In the genomic region with DNA sequence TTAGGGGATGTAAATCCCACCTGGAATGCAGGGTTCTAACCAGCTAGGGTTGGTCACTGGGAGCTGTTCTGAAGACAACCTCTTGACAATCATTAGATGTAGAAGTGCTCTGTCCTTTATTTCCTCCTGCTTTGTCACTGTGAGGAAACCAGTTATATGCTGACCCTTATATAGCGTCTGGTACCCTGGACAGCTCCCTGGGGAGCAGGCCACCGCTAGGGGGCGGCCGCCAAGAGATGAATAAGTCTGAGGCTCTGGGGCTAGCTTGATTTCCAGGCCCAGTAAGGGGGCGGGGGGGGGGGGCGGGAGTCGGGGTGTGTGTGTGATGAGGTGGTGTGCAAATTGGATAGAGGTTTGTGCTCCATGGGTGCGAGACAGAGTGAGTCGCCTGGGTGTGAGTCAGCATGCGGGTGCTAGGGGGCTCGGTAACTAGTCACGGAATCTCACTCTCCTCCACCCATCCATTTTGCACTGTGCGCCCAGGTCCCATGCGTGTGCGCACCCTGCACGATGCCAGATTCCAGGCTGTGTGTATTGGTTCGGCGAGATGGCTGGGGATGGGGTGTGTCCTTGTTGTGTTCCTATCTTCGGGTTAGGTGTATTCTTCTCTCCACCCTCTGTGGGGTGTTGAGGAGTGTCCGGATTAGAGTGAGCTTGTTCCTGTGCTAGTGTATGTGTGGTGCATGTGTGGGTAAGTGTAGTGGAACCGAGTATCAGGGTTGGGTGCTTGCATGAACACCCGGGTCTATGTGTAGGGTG, we compare ENCODE assay signal across 8 mouse cellular contexts. TPM values are rescaled to one million over a fixed set of nuclear protein-coding genes. Genes with fewer than 3 reads are reported as not detected.
DNase-seq lines count a peak whose midpoint lies in the region; ATAC-seq lines count a peak whose summit lies in the region.

A gene (plus strand): TSS at position 635 of the 759 bp plus-strand sequence.

- DNase-seq in A20 (ENCODE audit: low read depth, low spot score) = peak; percentile 54
- peak; percentile 70 for DNase-seq in Muller cell, postnatal 12 days (ENCODE audit: inconsistent ontology term)
- peak; percentile 52 for DNase-seq in embryo, embryonic 11.5 days (ENCODE audit: low read depth, low spot score)
- peak; percentile 66 for DNase-seq in heart, postnatal 4 days
- DNase-seq in layer of hippocampus, postnatal 14 days (ENCODE audit: low spot score in 2 of 2) = peak; percentile 22 to 45
- DNase-seq in right cerebral cortex, postnatal 36 days (ENCODE audit: low spot score in 2 of 2) = peak; percentile 34 to 57

- no peaks in the 10 kb centered on the region; the same call in 1 of the 2 replicates for H3K9me3 ChIP-seq in megakaryocyte, embryonic 14.5 days

- no peak for ATAC-seq in monocyte, adult 5-6 weeks (replicated peaks; ENCODE audit: insufficient number of reproducible peaks, low FRiP score, low TSS enrichment, poor library complexity, severe bottlenecking)

- H3K27me3 ChIP-seq in megakaryocyte, embryonic 14.5 days (replicated peaks) = peaks cover 48% of the 10 kb centered on the region

- peak within 1 kb of the TSS; percentile 50 for H3K4me3 ChIP-seq in megakaryocyte, embryonic 14.5 days (replicated peaks)

- no peaks in the 10 kb centered on the region for H3K36me3 ChIP-seq in megakaryocyte, embryonic 14.5 days (replicated peaks; ENCODE audit: low read length)

- peaks cover 15% of the 10 kb centered on the region for H3K4me1 ChIP-seq in megakaryocyte, embryonic 14.5 days

RNA-seq across cellular contexts. Expression of the gene that starts here (rescaled TPM):
- not detected for total RNA-seq in heart, postnatal 4 days (2021)
- total RNA-seq in layer of hippocampus, postnatal 14 days (2021) = 1 to 10 TPM; 8.3 to 9.9 TPM
- not detected in 2 replicates for polyA plus RNA-seq in megakaryocyte, embryonic 14.5 days (2012; ENCODE audit: insufficient read depth, low replicate concordance)
- not detected in 3 replicates for total RNA-seq in monocyte, adult 5-6 weeks (2017)

Comparison
In these comparisons a context has a peak if more than half of its experiments do, and no peak if none do; other contexts are left out.
1. Peak in DNase-seq in heart, postnatal 4 days; RNA of the gene not detected or under 1 TPM.